Mouse (Mus musculus) forebrain, embryonic 10.5 days (tissue): ENCODE data around the gene Krt87. TPM values are rescaled to one million over a fixed set of nuclear protein-coding genes. Genes with fewer than 3 reads are reported as not detected.

Source experiments
- DNase-seq: peaks from one replicate; pipeline ENCODE4 v3.0.0-alpha.2; 2017; ENCODE audit warnings: low spot score; ENCODE audit errors: extremely low spot score
- H3K27ac ChIP-seq: fragments of 300-500 bp; sonication (generic); 2 replicates; pipeline ENCODE4 v1.5.1; 2016; ENCODE audit warnings: mild to moderate bottlenecking
- H3K27me3 ChIP-seq: fragments of 300-500 bp; sonication (generic); 2 replicates; pipeline ENCODE4 v1.6.1; 2016; ENCODE audit warnings: mild to moderate bottlenecking; ENCODE audit not compliant: poor library complexity, severe bottlenecking
- H3K36me3 ChIP-seq: fragments of 300-500 bp; sonication (generic); replicated peaks from 2 replicates; pipeline ENCODE4 v1.6.1; 2016; ENCODE audit warnings: mild to moderate bottlenecking, moderate library complexity
- H3K4me1 ChIP-seq: fragments of 300-500 bp; sonication (generic); 2 replicates; pipeline ENCODE4 v1.6.1; 2016
- H3K4me3 ChIP-seq: fragments of 300-500 bp; sonication (generic); 2 replicates; pipeline ENCODE4 v1.5.1; 2016; ENCODE audit warnings: mild to moderate bottlenecking, moderate library complexity
- H3K9me3 ChIP-seq: fragments of 300-500 bp; sonication (generic); 2 replicates; pipeline ENCODE4 v1.6.1; 2016; ENCODE audit warnings: mild to moderate bottlenecking, moderate library complexity
- WGBS: fragments of 180-500 bp; shearing (Covaris S2); methylation state at CpG from one replicate; pipeline ENCODE4 v1.1.7; 2016; 5-methylcytosine and 5-hydroxymethylcytosine counted together
- polyA plus RNA-seq: library from polyadenylated mRNA; unstranded; fragments of >200 nt; fragmentation: Nextera tagmentation; extraction: Ambion mirVana; gene quantifications from 2 replicates; pipeline ENCODE4 v1.2.1, GENCODE M21; 2016

Gene Krt87
- polyA plus RNA-seq, 1 experiment from 2014 or later = 0.10 TPM

GRCm38 (mm10) chr15:101413916-101414635 is 24.5 kb downstream of the Krt87 start:
- no peaks in the 10 kb centered on the region for H3K36me3 ChIP-seq
- H3K4me3 ChIP-seq = no peak overlapping the region
- WGBS = 48% methylated on average over 7 of the region's 7 CpGs
- no peak for DNase-seq
- H3K27ac ChIP-seq = no peak overlapping the region
- H3K4me1 ChIP-seq = peaks cover 42% of the 10 kb centered on the region
- peaks cover 55% of the 10 kb centered on the region for H3K27me3 ChIP-seq
- no peaks in the 10 kb centered on the region for H3K9me3 ChIP-seq

GRCm38 (mm10) chr15:101412188-101412587 is 26.4 kb downstream of the Krt87 start:
- H3K4me3 ChIP-seq = peak overlapping the region; percentile 18
- WGBS = 18% methylated on average over 31 of the region's 31 CpGs
- H3K9me3 ChIP-seq = no peaks in the 10 kb centered on the region
- H3K36me3 ChIP-seq = no peaks in the 10 kb centered on the region
- peaks cover 55% of the 10 kb centered on the region for H3K27me3 ChIP-seq
- H3K27ac ChIP-seq = no peak overlapping the region
- no peak for DNase-seq
- H3K4me1 ChIP-seq = peaks cover 42% of the 10 kb centered on the region

DNA sequence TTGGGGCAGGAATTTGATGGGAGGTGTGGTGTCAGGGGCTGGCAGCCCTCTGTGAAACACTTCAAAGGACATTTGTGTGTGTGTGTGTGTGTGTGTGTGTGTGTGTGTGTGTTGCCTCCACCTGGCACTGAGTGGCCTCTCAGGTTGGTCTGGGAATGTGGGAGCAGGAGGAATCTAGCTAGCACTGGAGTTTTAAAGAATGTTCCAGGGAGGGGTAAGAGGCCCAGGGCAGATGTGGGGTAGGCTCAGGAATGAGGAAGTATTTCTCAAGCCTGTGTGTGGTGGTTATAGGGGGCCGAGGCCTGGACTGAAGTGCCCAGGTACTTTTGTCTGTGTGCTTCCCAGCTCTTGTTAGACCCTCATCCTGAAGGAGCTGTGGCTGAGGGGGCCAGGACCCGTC is 27.8 kb downstream of the Krt87 start, which contains the start of gene Krt7:
Krt7 (plus strand) TSS at position 269 of the 400 bp plus-strand sequence.
- Histone ChIP-seq H3K9me3 (no peaks in the 10 kb centered on the region), H3K4me3 (no peak within 1 kb of the TSS), H3K27ac (0 out of 2 replicates have a peak within 1 kb of the TSS, but pooled peaks have one; percentile 40), H3K27me3 (peaks cover 55% of the 10 kb centered on the region), H3K36me3 (no peaks in the 10 kb centered on the region), H3K4me1 (peaks cover 42% of the 10 kb centered on the region)
- no peak for DNase-seq
- WGBS = 57% methylated on average over 2 of the region's 2 CpGs

DNA sequence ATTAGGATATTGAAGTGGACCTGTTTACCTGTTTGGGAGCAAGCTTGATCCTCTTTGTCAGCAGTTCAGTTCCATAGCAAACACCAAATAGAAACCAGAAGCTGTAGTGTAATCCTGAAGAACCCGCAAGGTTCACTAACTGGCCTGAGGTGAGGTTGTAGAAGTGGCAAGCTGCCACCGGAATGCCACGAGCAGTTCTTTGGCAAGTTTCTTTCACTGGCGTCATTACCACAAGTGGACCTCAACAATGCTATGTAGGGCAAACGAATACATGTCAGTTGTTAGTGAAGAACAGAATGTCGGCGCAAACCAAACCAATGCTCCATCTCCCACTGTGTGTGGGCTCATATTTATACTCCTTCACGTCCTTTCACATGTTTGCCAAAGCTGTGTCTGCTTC is 40.3 kb downstream of the Krt87 start:
- Histone ChIP-seq H3K9me3 (no peaks in the 10 kb centered on the region), H3K4me3 (no peak overlapping the region), H3K4me1 (no peaks in the 10 kb centered on the region), H3K27me3 (no peaks in the 10 kb centered on the region), H3K36me3 (no peaks in the 10 kb centered on the region), H3K27ac (no peak overlapping the region)
- 92% methylated on average over 8 of the region's 8 CpGs for WGBS
- DNase-seq = no peak

DNA sequence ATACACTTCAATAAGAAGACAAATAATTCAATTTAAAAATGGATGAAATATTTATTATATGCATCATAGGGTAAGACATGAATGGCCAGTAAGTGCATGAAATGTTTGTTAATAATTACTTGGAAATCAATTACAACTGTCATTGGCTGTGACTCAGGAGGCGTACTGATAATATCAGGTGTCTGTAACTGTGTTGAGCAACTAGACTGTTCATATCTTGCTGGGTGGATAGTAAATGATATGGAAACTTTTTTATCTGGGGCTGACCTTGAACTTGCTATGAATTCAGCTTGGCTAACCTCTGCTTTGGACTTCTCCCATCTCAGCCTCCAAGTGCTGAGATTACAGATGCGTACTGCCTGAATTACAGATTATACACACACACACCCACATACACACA is 40.9 kb downstream of the Krt87 start:
- WGBS = 96% methylated on average over 2 of the region's 2 CpGs

GRCm38 (mm10) chr15:101396921-101397320 is 41.7 kb downstream of the Krt87 start:
- DNase-seq = no peak

More for the DNA sequence above, 40.9 kb downstream of the Krt87 start:
- H3K27ac ChIP-seq = no peak overlapping the region
- H3K4me1 ChIP-seq = no peaks in the 10 kb centered on the region
- no peaks in the 10 kb centered on the region for H3K9me3 ChIP-seq
- no peak overlapping the region for H3K4me3 ChIP-seq
- no peaks in the 10 kb centered on the region for H3K36me3 ChIP-seq
- no peak for DNase-seq
- H3K27me3 ChIP-seq = no peaks in the 10 kb centered on the region

DNA sequence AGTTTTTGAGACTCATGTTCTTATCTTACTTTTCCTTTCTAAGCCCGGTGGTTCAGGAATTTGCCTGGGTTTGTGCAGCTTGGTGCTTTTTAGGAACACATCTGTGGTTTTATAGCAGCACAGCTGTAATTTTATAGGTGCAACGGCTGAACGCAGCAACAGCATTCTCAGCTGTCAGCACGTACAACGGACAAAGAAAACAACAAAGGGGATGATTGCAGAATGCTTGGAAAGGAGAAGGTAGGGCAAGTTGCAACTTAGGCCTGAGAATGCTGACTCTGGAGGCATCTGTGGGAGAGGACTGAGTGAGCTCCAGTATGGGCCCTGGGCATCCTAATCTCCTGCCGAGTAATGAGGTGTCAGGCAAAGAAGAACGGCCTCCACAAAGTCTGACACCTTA is 42.1 kb downstream of the Krt87 start:
- Histone ChIP-seq H3K9me3 (no peaks in the 10 kb centered on the region), H3K4me1 (no peaks in the 10 kb centered on the region), H3K4me3 (no peak overlapping the region), H3K36me3 (no peaks in the 10 kb centered on the region), H3K27me3 (no peaks in the 10 kb centered on the region), H3K27ac (no peak overlapping the region)
- WGBS = 78% methylated on average over 7 of the region's 7 CpGs
- no peak for DNase-seq

More at GRCm38 (mm10) chr15:101396921-101397320, 41.7 kb downstream of the Krt87 start:
- H3K4me1 ChIP-seq = no peaks in the 10 kb centered on the region
- H3K27ac ChIP-seq = no peak overlapping the region
- H3K27me3 ChIP-seq = no peaks in the 10 kb centered on the region
- no peaks in the 10 kb centered on the region for H3K36me3 ChIP-seq
- H3K9me3 ChIP-seq = no peaks in the 10 kb centered on the region
- 83% methylated on average over 3 of the region's 3 CpGs for WGBS
- no peak overlapping the region for H3K4me3 ChIP-seq

DNA sequence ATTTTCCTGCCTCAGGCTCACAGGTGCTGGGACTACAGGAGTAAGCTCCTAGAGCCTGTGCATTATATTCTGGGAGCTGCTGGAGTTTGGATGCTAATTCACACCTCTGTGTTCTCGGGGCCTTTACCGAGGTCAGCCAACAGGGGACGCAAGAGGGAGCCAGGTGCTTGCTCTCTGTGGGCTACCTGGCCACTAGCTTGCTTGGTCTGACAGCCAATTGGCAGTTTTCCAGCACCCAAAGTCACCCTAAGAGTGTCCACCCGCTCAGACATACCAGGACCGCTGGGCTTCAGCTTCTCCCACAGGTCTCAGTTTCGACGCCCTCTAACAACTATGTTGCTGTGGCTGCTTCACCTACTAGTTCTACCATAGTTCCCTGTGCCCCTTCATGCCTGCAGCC is 43.7 kb downstream of the Krt87 start:
- Histone ChIP-seq H3K36me3 (no peaks in the 10 kb centered on the region), H3K9me3 (no peaks in the 10 kb centered on the region), H3K4me1 (no peaks in the 10 kb centered on the region), H3K27ac (no peak overlapping the region), H3K27me3 (no peaks in the 10 kb centered on the region), H3K4me3 (no peak overlapping the region)
- DNase-seq = no peak
- WGBS = 61% methylated on average over 7 of the region's 7 CpGs

DNA sequence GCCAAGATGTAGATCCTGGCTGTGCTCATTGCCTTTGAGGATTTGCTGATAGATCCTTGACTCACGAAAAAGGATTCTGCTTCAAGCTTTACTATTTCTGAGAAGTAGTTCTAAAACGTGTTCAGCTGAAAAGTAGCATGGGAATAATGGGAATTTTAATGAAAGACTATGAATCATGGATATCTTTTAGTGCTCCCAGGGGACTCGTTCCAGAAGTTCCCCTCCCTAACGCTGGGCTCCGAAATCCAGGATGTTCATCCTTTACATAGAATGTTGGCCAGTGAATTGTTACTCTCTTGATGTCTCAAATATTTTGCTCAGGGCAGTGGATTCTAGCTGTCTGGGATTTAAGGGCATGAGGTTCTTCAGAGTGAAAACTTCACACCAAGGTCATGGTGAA is 46.4 kb downstream of the Krt87 start:
- H3K4me3 ChIP-seq = no peak overlapping the region
- no peak overlapping the region for H3K27ac ChIP-seq
- H3K4me1 ChIP-seq = 0 out of 2 replicates have a peak, but pooled peaks cover 6% of the 10 kb centered on the region
- WGBS = 87% methylated on average over 5 of the region's 5 CpGs
- DNase-seq = no peak
- no peaks in the 10 kb centered on the region for H3K36me3 ChIP-seq
- H3K27me3 ChIP-seq = no peaks in the 10 kb centered on the region
- H3K9me3 ChIP-seq = no peaks in the 10 kb centered on the region

- no peak overlapping the region for H3K27ac ChIP-seq
- no peaks in the 10 kb centered on the region for H3K36me3 ChIP-seq
- H3K4me3 ChIP-seq = no peak overlapping the region
- 86% methylated on average over 5 of the region's 5 CpGs for WGBS
- DNase-seq = no peak
- H3K27me3 ChIP-seq = no peaks in the 10 kb centered on the region
- no peaks in the 10 kb centered on the region for H3K9me3 ChIP-seq
- H3K4me1 ChIP-seq = 0 out of 2 replicates have a peak, but pooled peaks cover 6% of the 10 kb centered on the region
Measured at GRCm38 (mm10) chr15:101390203-101390602, 48.4 kb downstream of the Krt87 start.

DNA sequence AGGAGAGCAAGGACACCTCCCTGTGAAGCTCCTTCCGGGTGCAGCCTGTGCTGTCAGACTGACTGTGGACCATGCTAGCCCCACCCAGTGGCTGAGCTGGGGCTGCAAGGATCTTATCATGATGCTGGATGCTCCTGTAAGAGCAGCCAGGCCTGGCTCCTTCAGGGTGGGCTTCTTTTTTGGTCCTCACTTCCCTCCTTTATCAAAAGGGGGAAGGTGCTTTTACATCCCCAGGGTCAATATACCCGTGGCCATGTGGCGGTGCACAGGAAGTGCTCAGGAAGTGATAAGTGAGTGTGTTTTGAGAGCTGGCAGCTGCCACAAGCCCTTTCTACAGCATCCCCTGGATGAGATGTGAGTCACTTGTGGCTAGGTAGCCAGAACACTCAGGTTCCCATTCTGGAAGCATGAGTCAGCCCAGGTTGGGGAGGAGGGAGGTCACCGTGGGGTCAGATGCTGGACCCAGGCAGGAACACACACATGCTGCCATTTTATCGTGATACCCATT is 50.5 kb downstream of the Krt87 start:
- Histone ChIP-seq H3K36me3 (no peaks in the 10 kb centered on the region), H3K4me3 (no peak overlapping the region), H3K4me1 (0 out of 2 replicates have a peak, but pooled peaks cover 6% of the 10 kb centered on the region), H3K27me3 (no peaks in the 10 kb centered on the region), H3K9me3 (no peaks in the 10 kb centered on the region), H3K27ac (no peak overlapping the region)
- WGBS = 61% methylated on average over 5 of the region's 5 CpGs
- DNase-seq = no peak

DNA sequence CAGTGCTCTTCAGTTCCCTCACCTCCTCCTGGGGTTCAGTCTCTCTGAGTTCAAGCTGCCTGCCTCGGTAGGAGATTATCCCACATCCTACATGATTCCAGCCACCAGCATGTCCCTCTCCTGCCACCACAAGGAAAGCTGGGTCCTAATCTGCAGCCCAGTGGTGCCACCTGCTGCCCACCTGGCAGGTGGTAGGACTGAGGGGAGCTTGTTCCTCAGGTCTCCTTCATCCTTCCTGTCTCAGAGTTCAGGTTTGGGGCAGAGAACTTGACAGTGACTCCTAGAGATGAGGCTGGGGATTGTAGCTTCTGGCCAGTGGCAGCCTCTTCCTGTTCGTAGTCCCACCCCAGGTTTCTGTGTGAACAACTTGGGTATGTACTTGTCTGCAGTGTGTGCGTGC is 51.4 kb downstream of the Krt87 start:
- DNase-seq = no peak
- H3K36me3 ChIP-seq = no peaks in the 10 kb centered on the region
- WGBS = 58% methylated on average over 3 of the region's 3 CpGs
- no peak overlapping the region for H3K27ac ChIP-seq
- no peak overlapping the region for H3K4me3 ChIP-seq
- 0 out of 2 replicates have a peak, but pooled peaks cover 6% of the 10 kb centered on the region for H3K4me1 ChIP-seq
- no peaks in the 10 kb centered on the region for H3K27me3 ChIP-seq
- no peaks in the 10 kb centered on the region for H3K9me3 ChIP-seq

GRCm38 (mm10) chr15:101385064-101385463 is 53.5 kb downstream of the Krt87 start:
- no peak overlapping the region for H3K27ac ChIP-seq
- H3K4me1 ChIP-seq = peaks cover 10% of the 10 kb centered on the region; the same call in 1 of the 2 replicates
- WGBS = 88% methylated on average over 6 of the region's 6 CpGs
- no peaks in the 10 kb centered on the region for H3K36me3 ChIP-seq
- H3K9me3 ChIP-seq = no peaks in the 10 kb centered on the region
- no peak for DNase-seq
- no peak overlapping the region for H3K4me3 ChIP-seq
- no peaks in the 10 kb centered on the region for H3K27me3 ChIP-seq
